8 mouse cellular contexts compared by ENCODE assay signal in genomic region chr17:34585877-34586771, GRCm38 (mm10). TPM values are rescaled to one million over a fixed set of nuclear protein-coding genes. Genes with fewer than 3 reads are reported as not detected.
DNase-seq lines count a peak whose midpoint lies in the region; ATAC-seq lines count a peak whose summit lies in the region.

No protein-coding gene starts in this region.

- H3K9me3 ChIP-seq in intestine, embryonic 14.5 days (ENCODE audit: control insufficient read depth, low read length): no peaks in the 10 kb centered on the region

- H3K4me2 ChIP-seq in intestine, embryonic 14.5 days (ENCODE audit: low read length): peak overlapping the region; percentile 78

- H3K36me3 ChIP-seq in intestine, embryonic 14.5 days (ENCODE audit: control insufficient read depth, insufficient read depth, low read length): no peaks in the 10 kb centered on the region

- peak; percentile 1; the same call in 1 of the 2 replicates for ATAC-seq in intestine, embryonic 14.5 days (replicated peaks; ENCODE audit: low FRiP score, low TSS enrichment, low read depth)

- peaks cover 42% of the 10 kb centered on the region for H3K4me1 ChIP-seq in intestine, embryonic 14.5 days (replicated peaks; ENCODE audit: control insufficient read depth, insufficient read depth, low read length)

- peak overlapping the region; percentile 96 for H3K27ac ChIP-seq in intestine, embryonic 14.5 days (ENCODE audit: low read depth)

- peak overlapping the region; percentile 88 for H3K9ac ChIP-seq in intestine, embryonic 14.5 days (ENCODE audit: low read length)

- WGBS in intestine, embryonic 14.5 days: 27% methylated on average over 32 of the region's 32 CpGs

- H3K4me3 ChIP-seq in intestine, embryonic 14.5 days (ENCODE audit: low read depth, low read length): peak overlapping the region; percentile 74

- H3K27me3 ChIP-seq in intestine, embryonic 14.5 days (replicated peaks; ENCODE audit: control insufficient read depth, insufficient read depth, low read length): no peaks in the 10 kb centered on the region

- peak; percentile 72 for DNase-seq in embryo, embryonic 10 days (ENCODE audit: low spot score)
- no peak for DNase-seq in embryo, embryonic 9.5 days (ENCODE audit: extremely low spot score)
- peak; percentile 67 to 69 for DNase-seq in right cerebral cortex, postnatal 10 days (ENCODE audit: low spot score in 2 of 2)
- DNase-seq in right cerebral cortex, postnatal 25 days: no peak
- DNase-seq in intestine, embryonic 14.5 days (ENCODE audit: low spot score): no peak
- DNase-seq in naive thymus-derived CD4-positive, alpha-beta T cell, adult 2 months (ENCODE audit: low read depth): peak; percentile 33
- no peak for DNase-seq in yolk sac, embryonic 10.5 days (ENCODE audit: low spot score)
- DNase-seq in spleen, postnatal 10 days (ENCODE audit: low spot score in 2 of 2): no peak

RNA-seq across cellular contexts. Expression of gene Gpsm3, which starts 3.5 kb away (rescaled TPM):
- 10.3 and 12.6 TPM in 2 replicates for polyA plus RNA-seq in intestine, embryonic 14.5 days (2014; fragmentation: Nextera tagmentation; extraction: Ambion mirVana)

RNA-seq across cellular contexts. Expression of gene Pbx2, which starts 4.9 kb away (rescaled TPM):
- polyA plus RNA-seq in intestine, embryonic 14.5 days (2014; fragmentation: Nextera tagmentation; extraction: Ambion mirVana): 12.0 and 13.7 TPM in 2 replicates

RNA-seq across cellular contexts. Expression of gene Ager, which starts 11.5 kb away (rescaled TPM):
- polyA plus RNA-seq in intestine, embryonic 14.5 days (2014; fragmentation: Nextera tagmentation; extraction: Ambion mirVana): 2.3 and 2.9 TPM in 2 replicates

RNA-seq across cellular contexts. Expression of gene Rnf5, which starts 17.4 kb away (rescaled TPM):
- polyA plus RNA-seq in intestine, embryonic 14.5 days (2014; fragmentation: Nextera tagmentation; extraction: Ambion mirVana): 109 and 110 TPM in 2 replicates

RNA-seq across cellular contexts. Expression of gene Agpat1, which starts 17.9 kb away (rescaled TPM):
- polyA plus RNA-seq in intestine, embryonic 14.5 days (2014; fragmentation: Nextera tagmentation; extraction: Ambion mirVana): 59.7 and 62.3 TPM in 2 replicates

Comparison
In these comparisons a context has a peak if more than half of its experiments do, and no peak if none do; other contexts are left out.
1. DNase-seq: peak in embryo, embryonic 10 days (single experiment), right cerebral cortex, postnatal 10 days (2 of 2) and naive thymus-derived CD4-positive, alpha-beta T cell, adult 2 months (single experiment); none in embryo, embryonic 9.5 days (single experiment), right cerebral cortex, postnatal 25 days (single experiment), intestine, embryonic 14.5 days (single experiment), yolk sac, embryonic 10.5 days (single experiment) and spleen, postnatal 10 days (0 of 2).